Mouse (Mus musculus) G1E (cell line): ENCODE measurements around the gene Zfyve19.

ENCODE experiments used
- CTCF ChIP-seq: IDR thresholded peaks from 2 replicates; pipeline ENCODE4 v1.5.1; 2012; ENCODE audit warnings: low read depth, low read length, inconsistent platforms, mixed read lengths
- GATA1 ChIP-seq: IDR thresholded peaks from 2 replicates; pipeline ENCODE4 v1.6.1; 2012; ENCODE audit warnings: borderline replicate concordance, low read length, inconsistent platforms, mixed read lengths
- POLR2AphosphoS5 ChIP-seq: IDR thresholded peaks from 2 replicates; pipeline ENCODE4 v1.6.1; 2012; ENCODE audit warnings: low read depth, low read length, inconsistent platforms; ENCODE audit not compliant: insufficient replicate concordance
- TAL1 ChIP-seq: conservative IDR thresholded peaks from 2 replicates; pipeline ENCODE4 v1.6.1; 2012; ENCODE audit warnings: low read depth, low read length, inconsistent platforms, mixed read lengths

DNA sequence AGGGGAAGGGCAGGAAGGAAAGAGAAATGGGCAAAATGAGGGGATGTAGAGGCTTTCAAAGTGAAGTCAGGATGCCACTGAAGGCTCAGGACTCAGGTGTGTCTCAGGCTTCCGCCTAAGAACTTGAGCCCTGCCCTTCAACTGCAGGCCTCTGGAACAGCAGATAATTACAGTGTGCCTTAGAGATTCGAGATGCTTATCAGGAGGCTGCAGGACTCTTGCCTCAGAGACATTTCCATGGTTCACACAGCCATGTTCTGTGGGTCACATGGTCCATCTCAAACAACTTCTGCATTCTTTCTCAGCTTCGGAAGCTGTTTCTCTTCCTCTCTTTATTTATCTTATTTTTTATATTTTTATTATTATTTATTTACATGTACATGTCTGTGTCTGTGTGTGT lies 45.3 kb upstream of the Zfyve19 start:
- TF ChIP-seq CTCF = no peak
- no peak for TF ChIP-seq GATA1
- no peak for TF ChIP-seq POLR2AphosphoS5
- peak; percentile 87 for TF ChIP-seq TAL1
